Mouse (Mus musculus) myocyte (in vitro differentiated cells): ENCODE data around the gene Ndufb10.

Experiments used
- POLR2A ChIP-seq: IDR thresholded peaks from one replicate; pipeline ENCODE4 v1.6.1; 2011; ENCODE audit warnings: low read depth, mild to moderate bottlenecking, control low read depth, moderate library complexity; ENCODE audit not compliant: insufficient read length
- TCF3 ChIP-seq: IDR thresholded peaks from one replicate; pipeline ENCODE4 v1.6.1; 2011; ENCODE audit warnings: low read depth, control low read depth; ENCODE audit not compliant: insufficient read length

DNA sequence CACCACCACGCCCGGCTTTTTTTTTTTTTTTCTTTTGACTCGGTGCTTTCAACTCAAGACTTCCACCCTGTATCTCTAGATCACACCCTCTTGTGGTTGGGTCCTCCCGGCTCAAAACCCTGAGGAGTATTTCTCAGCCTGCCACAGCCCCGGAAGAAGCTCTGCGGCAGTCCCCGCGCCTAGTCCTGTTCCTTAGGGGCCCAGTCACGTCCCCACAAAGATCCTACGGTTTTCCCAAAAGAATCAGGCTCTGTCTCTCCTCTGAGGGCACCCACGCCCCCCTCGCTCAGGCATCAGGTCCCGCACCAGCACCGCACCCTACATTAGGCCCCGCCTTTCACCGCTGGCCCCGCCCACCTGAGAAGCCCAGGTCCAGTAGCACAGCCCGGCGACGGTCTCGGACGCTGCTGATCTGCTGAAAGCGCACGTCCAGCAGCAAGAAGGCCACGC lies 37.1 kb downstream of the Ndufb10 start:
- no peak for TF ChIP-seq POLR2A
- TF ChIP-seq TCF3: no peak
